Mouse (Mus musculus): ENCODE measurements around the gene Gm49380.

DNA sequence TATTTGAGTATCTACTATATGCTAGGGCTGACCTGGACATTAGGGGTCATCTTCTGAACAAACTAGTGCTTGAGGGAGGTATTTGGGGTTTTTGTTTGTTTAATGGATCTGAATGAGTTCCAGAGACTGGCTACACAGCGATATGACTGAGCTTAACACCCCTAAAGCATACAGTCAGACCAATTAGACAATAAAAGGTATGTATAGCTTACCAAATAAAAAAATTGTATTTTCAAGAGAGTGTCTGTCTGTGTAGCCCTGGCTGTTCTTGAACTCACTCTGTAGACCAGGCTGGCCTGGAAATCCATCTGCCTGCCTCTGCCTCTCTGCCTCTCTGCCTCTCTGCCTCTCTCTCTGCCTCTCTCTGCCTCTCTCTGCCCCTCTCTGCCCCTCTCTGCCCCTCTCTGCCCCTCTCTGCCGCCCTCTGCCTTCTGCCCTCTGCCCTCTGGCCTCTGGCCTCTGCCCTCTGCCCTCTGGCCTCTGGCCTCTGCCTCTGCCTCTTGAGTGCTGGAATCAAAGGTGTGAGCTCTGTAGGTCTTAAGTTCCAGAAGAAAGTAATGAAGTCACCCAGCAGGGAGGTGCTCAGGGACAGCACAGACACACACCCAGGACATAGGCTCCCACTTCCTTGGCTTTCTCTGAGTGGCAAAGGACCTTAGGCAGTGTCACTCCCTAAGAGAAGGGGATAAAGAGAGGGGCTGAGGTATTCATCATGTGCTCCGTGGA lies 68.0 kb downstream of the Gm49380 start:
- TF ChIP-seq CTCF (IDR thresholded peaks at IDR 0.05) (no peak), EP300 (IDR thresholded peaks at IDR 0.05; ENCODE audit: insufficient read depth, low read depth, low read length) (no peak)
